Mouse (Mus musculus) T-cell, adult 2 months (primary cell): ENCODE data around the gene Pank1.

ENCODE experiments used
- DNase-seq: peaks from one replicate; pipeline ENCODE4 v3.0.0; 2022; ENCODE audit warnings: low spot score

Gene Pank1

DNA sequence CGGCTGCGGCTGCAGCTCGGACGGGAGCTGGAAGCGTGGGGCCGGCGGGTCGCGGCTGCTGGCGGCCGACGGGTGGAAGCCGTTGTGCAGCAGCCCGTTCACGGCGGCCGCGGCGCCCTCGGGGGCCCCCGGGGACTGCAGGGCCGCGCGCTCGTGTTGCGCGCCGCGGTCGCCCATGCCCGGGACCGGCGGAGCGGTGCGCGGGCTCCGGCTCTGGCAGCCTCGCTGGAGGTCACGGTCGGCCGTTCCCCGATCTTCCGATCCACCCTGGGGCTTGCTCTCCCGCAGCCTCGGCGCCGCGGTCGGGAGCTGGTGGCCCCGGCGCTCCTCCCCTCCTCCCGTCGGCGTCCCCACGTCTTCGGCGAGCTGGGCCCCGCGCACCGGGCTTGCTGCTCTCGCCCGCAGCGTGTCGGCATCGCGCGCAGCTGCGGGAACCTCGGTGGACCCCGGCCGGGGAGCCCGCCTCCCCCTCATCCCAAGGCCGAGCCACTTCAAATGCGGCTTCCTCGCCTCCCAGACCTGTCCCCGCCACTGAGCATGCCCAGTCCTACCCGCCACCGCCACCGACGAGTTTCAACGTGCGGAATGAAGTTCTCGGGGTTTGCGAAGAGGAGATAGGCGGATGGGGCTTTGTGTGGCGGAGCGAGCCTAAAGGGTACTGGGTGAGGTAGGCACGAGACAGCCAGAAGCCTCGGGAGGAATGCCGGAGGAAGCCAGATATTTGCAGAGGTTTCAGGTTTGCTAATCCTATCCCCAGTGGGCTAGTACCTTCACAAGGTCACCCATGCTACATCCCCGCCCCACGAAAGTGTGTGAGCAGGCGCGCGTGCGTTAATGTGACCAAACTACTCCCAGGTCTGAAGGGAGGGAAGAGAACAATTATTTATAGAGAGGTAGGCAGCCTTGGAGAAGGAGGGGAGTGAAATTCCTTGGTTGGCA is at the start of gene Pank1:
Pank1 (minus strand) TSS at position 853 of the 939 bp plus-strand sequence.
- DNase-seq: peak; percentile 60

- no peak for DNase-seq
These were observed 43.3 kb upstream of the Pank1 start for GRCm38 (mm10) chr19:34922603-34922963.

DNA sequence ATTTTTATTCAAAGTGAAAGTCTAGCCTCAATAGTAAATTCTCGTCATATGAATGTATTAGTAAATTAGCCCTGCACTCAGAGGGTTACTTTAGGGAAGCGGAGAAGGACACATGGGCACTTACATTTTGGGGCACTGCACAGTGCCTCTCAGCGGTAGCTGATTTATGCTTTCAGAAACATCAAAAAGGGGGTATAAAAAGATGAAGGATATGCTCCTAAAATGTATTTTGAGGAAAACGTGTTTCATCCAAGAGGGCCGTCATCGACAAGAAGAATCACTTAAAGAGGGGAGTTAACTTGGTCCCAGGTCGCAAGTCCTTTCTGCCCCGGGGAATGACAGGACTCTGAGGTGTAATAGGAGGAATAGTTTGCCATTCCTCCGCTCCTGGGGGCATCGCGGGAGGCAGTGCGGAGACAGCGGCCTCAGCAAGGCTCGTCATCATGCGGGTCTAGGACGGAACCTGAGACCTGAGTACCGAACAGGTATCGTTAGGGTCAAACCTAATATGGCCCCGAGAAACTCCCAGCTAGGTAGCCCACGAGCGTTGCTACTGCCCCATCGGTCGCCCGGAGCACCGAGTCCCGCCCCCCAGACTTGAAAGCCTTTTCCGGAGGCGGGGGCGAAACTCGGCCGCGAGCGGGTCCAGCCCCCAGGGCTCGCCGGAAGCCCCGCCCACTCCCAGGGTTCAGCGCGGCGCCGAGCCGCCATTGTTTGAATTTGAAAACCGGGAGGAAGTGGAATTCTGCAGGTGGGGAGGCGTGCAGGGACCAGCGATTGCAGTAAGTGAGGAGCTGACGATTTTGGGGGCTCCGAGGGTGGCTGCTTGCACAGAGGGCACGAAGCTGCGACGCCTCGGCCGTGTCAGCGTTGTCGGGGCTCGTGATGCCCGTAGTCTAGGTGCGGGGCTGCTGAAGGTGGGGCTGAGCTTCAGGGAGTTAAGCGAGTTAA is 42.7 kb upstream of the Pank1 start, which contains the start of gene Kif20b:
Kif20b (plus strand) TSS at position 710 of the 951 bp plus-strand sequence.
- DNase-seq: peak; percentile 91

- DNase-seq: no peak
These were observed 42.0 kb upstream of the Pank1 start for GRCm38 (mm10) chr19:34921253-34921651.

- no peak for DNase-seq
These were observed 41.3 kb upstream of the Pank1 start for GRCm38 (mm10) chr19:34920531-34920930.

DNA sequence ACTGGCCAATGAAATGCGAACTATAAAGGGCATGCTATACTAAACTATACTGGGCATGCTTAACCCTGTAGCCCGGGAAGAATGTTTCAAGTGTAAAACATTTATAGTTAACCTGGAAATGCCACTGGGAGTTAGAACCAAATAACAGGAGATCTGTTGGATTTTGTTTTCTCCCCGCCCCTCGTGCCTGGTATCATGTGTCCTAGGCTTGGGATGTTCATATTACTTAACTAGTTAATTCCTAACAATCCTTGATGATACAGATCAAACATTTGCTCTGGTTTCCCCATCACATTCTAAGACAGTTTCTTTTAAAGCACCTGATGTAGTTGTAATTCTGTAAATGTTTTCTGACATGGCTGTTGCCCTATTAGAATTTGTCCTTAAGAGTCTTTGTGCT is 40.8 kb upstream of the Pank1 start:
- DNase-seq: no peak

- DNase-seq: no peak
These were observed 33.1 kb upstream of the Pank1 start for GRCm38 (mm10) chr19:34912366-34912765.

GRCm38 (mm10) chr19:34906772-34907171 is 27.5 kb upstream of the Pank1 start:
- DNase-seq: no peak

DNA sequence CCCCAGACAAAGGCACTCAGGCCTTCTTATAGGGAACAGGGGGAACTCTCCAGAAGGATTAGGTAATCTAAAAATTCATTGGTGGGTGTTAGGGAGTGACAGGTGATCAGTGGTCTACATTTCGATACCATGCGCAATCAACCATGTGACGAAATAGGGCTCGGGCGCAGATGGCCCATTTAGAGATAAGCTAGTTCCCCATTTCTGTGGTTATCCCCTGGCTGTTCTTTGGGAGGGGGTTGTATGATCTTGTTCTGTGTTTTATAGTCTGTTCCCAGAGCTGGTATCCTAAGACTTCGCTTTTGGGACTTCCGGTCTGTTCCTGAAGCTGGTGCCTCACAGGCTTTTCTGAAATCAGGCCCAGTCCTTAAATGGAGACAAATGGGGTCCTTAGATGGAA is 26.2 kb upstream of the Pank1 start:
- no peak for DNase-seq

DNA sequence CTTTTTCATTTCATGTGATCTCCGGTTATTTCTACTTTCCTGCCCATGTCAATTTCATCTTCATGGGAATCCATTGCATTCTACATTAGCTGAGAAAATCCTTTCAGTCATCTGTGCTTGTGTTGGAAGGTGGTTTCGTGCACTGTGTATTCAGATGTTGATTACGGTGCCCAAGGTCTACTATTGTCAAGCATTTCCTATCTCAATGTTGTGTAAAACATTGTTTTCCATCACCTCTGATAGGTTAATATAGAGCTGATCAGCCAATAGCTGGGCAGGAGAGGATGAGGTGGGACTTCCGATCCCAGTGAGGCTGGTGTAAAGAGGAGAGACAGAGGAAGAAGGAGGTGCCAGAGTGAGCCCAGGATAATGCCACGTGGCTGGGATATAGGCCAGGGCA is 24.8 kb upstream of the Pank1 start:
- no peak for DNase-seq

DNA sequence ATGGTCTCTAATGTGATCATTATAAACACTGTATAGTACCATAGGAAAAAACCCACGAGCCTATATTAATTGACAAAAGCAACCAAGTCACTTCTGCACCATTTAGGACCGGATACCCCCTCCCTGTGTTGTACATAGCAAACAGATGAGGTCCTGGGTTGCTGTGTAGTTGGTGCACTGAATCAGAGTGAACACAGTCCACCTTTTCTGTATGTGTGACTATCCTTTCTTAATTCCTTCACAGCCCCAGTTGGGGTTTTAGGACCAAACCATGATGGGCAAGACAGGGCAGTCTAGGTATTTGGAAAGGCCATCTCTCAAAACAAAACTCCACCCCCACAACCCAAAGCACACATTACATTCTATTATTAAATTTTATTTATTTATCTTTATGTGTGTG is 22.5 kb upstream of the Pank1 start:
- DNase-seq: no peak

DNA sequence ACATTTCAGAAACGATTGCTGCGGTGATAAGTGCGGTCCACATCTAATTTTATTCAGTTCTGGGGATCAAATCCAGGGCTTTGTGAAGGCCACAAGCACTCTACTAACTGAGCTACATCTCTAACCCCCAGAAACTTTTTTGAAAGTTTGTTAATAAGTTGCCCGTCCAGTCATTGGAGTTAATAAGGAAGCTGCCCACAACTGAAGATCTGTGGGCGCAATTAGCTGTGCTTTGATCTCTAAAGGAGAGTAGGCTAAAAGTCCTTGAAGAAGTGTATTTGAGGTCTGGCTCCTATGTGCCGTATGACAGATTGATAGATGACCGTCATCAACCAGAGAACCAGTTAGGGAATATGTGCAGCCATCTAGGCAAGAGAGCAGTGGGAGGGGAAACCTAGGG is 22.0 kb upstream of the Pank1 start:
- DNase-seq: no peak

DNA sequence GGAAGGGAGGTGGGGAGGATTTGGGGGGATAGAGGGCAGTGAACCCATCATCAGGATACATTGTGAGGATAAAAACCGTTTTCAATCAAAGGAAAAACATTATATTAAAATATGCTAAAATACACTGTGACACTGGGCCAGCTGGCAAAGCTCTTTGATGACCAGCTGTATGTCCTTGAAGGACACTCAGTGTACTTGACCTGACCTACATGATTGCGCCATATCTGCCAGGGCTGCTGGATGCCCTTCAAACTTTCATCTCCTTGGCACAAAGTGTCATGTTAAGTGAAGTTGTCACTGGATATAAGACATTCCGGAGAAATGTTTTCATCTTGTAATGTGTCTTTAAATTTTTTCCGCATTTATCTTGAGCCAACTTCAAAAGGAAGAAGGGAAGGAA is 19.7 kb upstream of the Pank1 start:
- DNase-seq: no peak

GRCm38 (mm10) chr19:34897082-34897965 is 18.1 kb upstream of the Pank1 start:
- no peak for DNase-seq

DNA sequence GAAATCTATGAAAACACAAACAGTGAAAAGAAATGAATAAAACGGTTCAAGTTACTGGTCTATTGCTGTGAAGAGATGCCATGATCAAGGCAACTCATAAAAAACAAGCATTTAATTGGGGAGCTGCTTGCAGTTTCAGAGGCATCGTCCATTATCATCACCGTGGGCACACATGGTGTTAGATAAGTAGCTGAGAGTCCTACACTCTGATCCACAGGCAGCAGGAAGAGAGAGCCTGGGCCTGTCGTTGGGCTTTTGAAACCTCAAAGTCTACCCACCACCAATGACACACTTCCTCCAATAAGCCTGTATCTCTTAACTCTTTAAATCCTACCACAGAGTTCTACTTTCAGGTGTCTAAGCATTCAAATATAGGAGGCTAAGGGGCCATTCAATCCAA is 15.8 kb upstream of the Pank1 start:
- DNase-seq: no peak

- DNase-seq: no peak
These were observed 12.3 kb upstream of the Pank1 start for GRCm38 (mm10) chr19:34891590-34891989.

GRCm38 (mm10) chr19:34890981-34891380 is 11.7 kb upstream of the Pank1 start:
- DNase-seq: no peak

GRCm38 (mm10) chr19:34886324-34886723 is 7.1 kb upstream of the Pank1 start:
- no peak for DNase-seq

DNA sequence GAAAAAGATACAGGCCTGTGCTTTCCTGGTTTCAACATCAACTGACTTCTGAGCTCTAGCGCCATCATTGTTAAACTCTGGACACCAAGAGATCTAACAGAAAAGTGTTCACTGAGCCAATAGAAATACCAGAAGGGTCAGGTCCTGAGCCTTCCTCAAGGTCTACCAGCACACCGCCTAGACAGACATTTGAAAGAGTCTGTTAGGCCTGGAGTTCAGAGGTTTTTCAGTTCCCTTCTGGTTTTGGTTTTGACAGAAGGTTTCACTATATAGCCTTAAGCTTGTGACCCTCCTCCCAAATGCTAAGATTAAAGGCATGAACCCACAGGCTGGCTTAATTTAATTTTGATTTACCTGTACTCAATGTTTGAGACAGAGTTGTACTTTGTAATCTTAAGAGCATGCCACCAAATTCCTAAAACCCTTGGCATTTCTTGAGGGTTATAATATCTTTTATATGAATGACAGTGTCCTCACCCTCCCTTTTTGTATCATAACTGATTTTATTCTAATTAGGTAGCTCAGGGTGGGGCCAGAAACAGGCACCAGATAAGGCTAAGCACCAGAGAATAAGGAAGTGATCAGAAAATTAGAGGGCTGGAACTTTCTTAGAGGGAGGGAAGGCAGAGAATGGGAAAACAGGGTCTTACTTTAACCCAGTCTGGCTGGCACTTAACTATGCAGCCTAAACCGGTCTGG is 4.4 kb upstream of the Pank1 start:
- no peak for DNase-seq

- no peak for DNase-seq
These were observed 3.2 kb upstream of the Pank1 start for GRCm38 (mm10) chr19:34882443-34882842.

DNA sequence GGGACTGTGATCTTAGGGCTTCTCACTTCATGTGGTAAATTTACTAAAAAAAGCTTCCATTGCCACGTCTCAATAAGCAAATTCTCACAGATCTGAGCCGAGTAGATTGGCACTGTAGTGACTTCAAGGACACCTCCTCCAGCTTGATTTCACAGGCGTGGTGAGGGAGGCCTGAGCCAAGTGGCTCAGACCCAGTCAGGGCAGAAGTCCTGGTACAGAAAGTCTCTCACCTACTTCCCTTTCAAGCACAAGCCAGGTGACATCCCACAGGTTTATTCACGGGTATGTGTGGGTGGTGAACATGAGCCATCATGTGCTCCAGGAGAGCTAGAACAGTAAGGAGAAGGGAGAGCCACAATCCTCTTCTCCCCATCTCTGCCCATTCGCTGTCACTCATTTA is 1.9 kb upstream of the Pank1 start:
- DNase-seq: no peak
